Mouse (Mus musculus): ENCODE measurements around the gene Mtcl1.

DNA sequence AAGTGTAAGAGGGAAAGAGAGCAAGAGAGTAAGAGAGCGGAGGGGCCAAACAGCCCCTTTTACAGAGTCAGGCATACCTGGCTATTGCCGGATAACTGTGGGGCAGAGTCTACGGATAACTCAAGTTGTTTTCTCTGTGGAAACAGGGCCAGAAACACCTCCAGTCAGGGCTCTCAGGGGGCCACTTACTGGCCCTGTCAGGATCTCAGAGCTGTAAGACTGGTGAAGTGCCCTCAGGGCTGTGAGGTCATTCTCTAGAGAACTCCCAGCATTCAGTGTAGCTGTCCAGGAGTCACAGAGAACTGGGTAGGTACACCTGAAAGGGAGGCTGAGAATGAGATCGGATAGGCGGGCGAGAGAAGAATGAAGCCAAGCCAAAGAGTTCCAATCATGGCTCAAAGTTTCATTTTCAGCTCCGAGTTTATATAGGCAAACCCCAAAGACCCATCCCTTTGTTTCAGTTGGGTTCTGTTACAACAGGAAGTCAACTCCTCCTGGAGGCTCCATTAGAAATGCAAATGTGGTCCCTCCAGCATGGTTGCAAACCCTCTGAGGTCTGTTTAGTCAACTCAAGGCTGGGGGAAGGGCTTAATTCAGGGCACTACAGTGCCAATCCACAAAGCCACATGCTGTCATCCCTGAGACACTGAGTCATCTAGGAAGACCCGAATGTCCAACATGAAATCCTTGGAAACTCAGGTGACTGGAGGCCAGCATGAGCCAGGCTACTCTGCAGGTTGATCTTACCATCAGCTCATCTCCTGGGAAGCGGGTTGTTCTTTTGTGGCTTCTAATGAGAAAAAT is 34.3 kb upstream of the Mtcl1 start:
- TF ChIP-seq CTCF (IDR thresholded peaks at IDR 0.05; ENCODE audit: low read depth): no peak
- no peak for TF ChIP-seq EP300 (optimal IDR thresholded peaks at IDR 0.05)

Data from stomach, postnatal 0 days (tissue).